Mouse (Mus musculus): ENCODE data around the gene Cela3b. TPM values are rescaled to one million over a fixed set of nuclear protein-coding genes. Genes with fewer than 3 reads are reported as not detected.

The Cela3b gene
- total RNA-seq, 4 experiments from 2014 or later = not detected

DNA sequence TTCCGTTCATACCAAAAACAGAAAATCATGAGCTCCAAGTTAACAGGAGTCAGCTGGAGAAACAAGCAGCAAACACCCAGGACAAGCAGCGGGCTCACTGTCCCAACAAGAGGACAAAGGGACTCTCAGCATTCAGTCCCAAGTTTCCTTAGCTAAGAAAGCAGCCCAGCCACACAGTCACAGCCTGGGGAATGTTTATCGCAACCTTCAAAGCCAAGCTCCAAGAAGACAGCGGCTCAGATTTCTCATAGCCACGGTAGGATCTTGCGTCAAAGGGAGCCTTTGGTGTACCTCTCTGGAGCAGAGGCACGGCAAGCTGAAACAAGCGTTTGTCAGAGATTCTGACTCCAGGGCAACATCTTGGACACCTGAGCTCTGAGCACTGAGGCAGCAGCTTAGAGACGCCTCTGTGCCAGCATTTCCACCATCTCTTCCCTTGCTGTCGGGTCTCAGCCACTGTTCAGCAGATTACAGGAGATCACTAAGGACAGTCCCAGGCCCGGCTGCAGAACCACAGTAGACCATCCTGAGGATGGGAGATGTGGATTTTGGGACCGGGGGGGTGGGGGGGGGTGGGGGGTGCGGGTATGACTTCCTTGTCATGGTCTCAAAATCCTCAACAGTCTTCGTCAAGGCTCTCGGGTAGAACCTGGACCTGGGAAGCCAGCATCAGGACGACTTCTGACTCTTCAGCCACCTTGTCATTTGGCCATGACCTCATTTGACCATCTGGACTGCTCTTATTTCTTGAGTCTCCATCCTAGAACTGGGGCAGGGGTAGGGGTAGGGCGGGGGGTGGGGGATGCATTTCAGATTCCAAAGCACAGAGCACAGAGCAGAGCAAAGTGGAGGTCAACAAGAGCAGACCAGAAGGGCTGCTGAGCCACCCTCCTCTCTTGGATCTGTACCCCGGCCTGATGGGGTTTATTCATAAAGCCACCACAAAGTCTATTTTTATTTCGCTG, 54.7 kb downstream of the Cela3b start:
- DNase-seq (ENCODE audit: low spot score in 2 of 2) = no peak

DNA sequence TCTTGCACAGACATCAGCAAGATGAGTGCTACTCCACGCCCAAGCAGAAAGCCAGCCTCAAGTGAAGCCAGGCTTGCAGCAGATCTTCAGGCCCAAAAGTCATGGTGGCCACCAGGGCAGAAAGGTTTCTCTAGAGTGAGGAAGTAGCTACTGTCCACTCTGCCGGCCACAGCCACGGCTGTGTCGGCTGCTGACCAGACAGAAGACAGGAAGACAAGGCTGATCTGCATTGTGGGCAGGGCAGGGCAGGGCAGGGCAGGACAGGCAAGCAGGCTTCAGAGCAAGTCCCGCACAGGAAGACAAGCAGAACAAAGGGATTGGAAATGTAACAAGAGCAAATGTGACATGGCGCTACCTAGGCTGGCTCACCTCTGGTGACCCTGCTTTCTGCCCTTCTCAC, 56.6 kb downstream of the Cela3b start:
- no peak for DNase-seq (ENCODE audit: low spot score in 2 of 2)

DNA sequence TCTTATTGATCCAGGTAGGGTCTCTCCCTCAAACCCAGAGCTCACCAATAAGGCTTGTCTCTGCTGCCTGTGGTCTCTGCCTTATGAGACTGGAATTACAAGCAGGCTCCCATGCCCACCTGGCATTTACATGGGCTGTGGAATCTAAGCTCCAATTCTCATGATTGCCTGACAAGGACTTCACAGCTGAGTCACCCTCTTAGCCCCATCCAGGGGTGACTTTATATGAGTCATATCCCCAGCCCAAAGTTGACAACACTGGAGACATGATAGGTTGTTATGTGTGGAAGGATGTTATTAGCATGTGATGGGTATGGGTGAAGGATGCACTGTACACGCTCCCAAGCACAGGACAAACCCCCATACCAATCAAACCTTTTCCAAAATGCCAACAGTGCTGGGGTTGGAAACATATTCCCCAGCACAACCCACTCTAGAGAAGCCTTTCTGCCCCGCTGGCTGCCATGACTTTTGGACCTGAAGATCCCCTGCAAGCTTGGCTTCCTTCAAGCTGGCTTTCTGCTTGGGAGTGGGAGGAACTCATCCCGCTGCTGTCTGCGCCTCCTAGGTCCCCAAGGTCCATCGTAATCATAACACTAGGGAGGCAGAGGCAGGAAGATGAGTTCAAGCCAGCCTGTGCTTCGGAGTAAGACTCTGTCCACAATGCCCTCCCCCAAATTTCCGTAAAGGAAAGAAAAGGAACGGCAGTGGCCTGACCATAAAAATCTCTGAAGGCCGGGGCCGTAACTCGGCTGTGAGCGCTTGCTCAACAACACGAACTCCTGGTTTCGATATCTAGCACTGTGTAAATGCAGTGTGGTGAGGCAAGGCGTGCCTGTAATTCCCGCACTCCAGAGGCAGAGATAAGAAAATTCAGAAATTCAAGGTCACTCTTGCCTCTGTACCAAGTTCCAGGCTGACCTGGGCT, 58.5 kb downstream of the Cela3b start:
- DNase-seq (ENCODE audit: low spot score in 2 of 2) = no peak

Other genes starting within 250 kb of the Cela3b start
- 1 to 10 TPM; 8.9 to 9.9 (median 9.5) TPM for gene Wnt4, start 153.1 kb downstream of the Cela3b start, total RNA-seq (2022)
- gene Cdc42, start 72.8 kb downstream of the Cela3b start, total RNA-seq (2022) = 100 to 1,000 TPM; 310 to 362 (median 328) TPM
- gene Cela3a, start 20.7 kb downstream of the Cela3b start, total RNA-seq (2022) = not detected
- not detected for gene 1700013G24Rik, start 22.7 kb upstream of the Cela3b start, total RNA-seq (2022)
- gene Hspg2, start 38.2 kb upstream of the Cela3b start, total RNA-seq (2022) = 1 to 10 TPM; 4.1 to 6.4 (median 6.0) TPM
- gene Ldlrad2, start 144.0 kb upstream of the Cela3b start, total RNA-seq (2022) = not detected
- gene Usp48, start 163.2 kb upstream of the Cela3b start, total RNA-seq (2022) = 100 to 1,000 TPM; 127 to 138 (median 131) TPM
- 100 to 1,000 TPM; 338 to 399 (median 364) TPM for gene Rap1gap, start 234.2 kb upstream of the Cela3b start, total RNA-seq (2022)